Mouse (Mus musculus): ENCODE measurements at regions not wholly inside any gene's neighbourhood (a gene's known extent, or its start where the extent isn't known, plus 50 kb on each side); places are given as distances from the start of the nearest gene placed in this dataset.
"Not testable (repeated sequence)": the region's sequence is repeated elsewhere in the genome, so short reads cannot be mapped to it uniquely, and the experiment has no call there.

- no peak overlapping the region for H3K9ac ChIP-seq
- H3K4me2 ChIP-seq (replicated peaks): no peak overlapping the region
- no peaks in the 10 kb centered on the region for H3K9me3 ChIP-seq (replicated peaks)
- H3K27me3 ChIP-seq: no peaks in the 10 kb centered on the region
- H3K27ac ChIP-seq: no peak overlapping the region
- H3K4me3 ChIP-seq: no peak overlapping the region
- H3K36me3 ChIP-seq: no peaks in the 10 kb centered on the region
- WGBS: 87% methylated on average over 1 of the region's 1 CpGs
- ATAC-seq (ENCODE audit: low FRiP score): no peak
- no peaks in the 10 kb centered on the region for H3K4me1 ChIP-seq
Measured at GRCm38 (mm10) chr6:68750451-68750850, 1214.9 kb upstream of the Tacstd2 start.

- Histone ChIP-seq H3K27ac (no peak overlapping the region), H3K9me3 (replicated peaks) (no peaks in the 10 kb centered on the region), H3K4me1 (no peaks in the 10 kb centered on the region), H3K4me2 (replicated peaks) (no peak overlapping the region), H3K36me3 (no peaks in the 10 kb centered on the region), H3K9ac (no peak overlapping the region), H3K4me3 (no peak overlapping the region), H3K27me3 (no peaks in the 10 kb centered on the region)
- WGBS: 84% methylated on average over 3 of the region's 3 CpGs
- ATAC-seq (ENCODE audit: low FRiP score): no peak
Measured at GRCm38 (mm10) chr6:68749699-68750098, 1214.1 kb upstream of the Tacstd2 start.

DNA sequence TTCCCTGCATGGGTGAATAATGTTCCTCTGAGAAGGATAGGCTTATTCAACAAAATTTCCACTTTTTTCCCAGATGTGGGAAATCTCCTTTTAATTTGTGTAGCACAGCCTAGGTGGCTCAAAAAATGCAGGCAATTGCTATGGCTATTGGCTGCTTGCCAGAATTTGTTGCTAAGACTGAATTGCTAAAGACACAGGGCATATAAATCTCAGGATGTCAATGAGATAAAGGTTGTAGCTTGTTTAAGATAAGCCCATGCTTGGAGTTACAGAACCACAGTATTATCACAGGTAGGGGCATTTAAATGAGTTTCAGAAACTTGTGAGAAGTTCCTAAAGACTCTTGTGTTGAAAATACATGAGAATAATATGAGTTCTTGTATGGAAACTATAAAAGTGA lies 1203.0 kb upstream of the Tacstd2 start:
- Histone ChIP-seq H3K27me3 (no peaks in the 10 kb centered on the region), H3K9me3 (replicated peaks) (no peaks in the 10 kb centered on the region)

GRCm38 (mm10) chr6:68736647-68737046 lies 1201.1 kb upstream of the Tacstd2 start:
- no peak overlapping the region for H3K27ac ChIP-seq
- no peak overlapping the region for H3K4me3 ChIP-seq
- H3K36me3 ChIP-seq: no peaks in the 10 kb centered on the region
- H3K27me3 ChIP-seq: no peaks in the 10 kb centered on the region
- no peaks in the 10 kb centered on the region for H3K9me3 ChIP-seq (replicated peaks)
- 91% methylated on average over 3 of the region's 3 CpGs for WGBS
- no peak overlapping the region for H3K4me2 ChIP-seq (replicated peaks)
- no peaks in the 10 kb centered on the region for H3K4me1 ChIP-seq
- no peak for ATAC-seq (ENCODE audit: low FRiP score)
- no peak overlapping the region for H3K9ac ChIP-seq

More for the DNA sequence above, 1203.0 kb upstream of the Tacstd2 start:
- H3K4me3 ChIP-seq: no peak overlapping the region
- no peak overlapping the region for H3K4me2 ChIP-seq (replicated peaks)
- ATAC-seq (ENCODE audit: low FRiP score): no peak
- no peak overlapping the region for H3K9ac ChIP-seq
- H3K36me3 ChIP-seq: no peaks in the 10 kb centered on the region
- no peak overlapping the region for H3K27ac ChIP-seq
- no peaks in the 10 kb centered on the region for H3K4me1 ChIP-seq

DNA sequence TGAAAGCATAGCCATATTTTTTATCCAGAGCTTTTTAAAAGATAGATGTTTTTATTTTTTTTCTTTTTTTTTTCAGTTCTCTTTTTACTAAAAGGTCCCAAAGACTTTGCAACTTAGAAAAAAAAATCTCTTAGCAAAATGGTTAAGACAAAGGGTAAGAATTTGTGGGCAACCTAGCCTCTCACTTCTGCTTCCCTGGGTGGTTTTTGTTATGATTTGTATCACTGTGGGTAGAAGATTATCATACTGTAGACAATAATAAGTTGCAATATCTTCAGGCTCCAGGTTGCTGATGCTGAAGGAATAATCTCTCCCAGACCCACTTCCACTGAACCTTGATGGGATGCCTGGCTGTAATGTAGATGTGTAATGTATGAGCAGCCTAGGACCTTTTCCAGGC lies 1200.5 kb upstream of the Tacstd2 start:
- ATAC-seq (ENCODE audit: low FRiP score): no peak
- Histone ChIP-seq H3K36me3 (no peaks in the 10 kb centered on the region), H3K4me2 (replicated peaks) (no peak overlapping the region), H3K9me3 (replicated peaks) (no peaks in the 10 kb centered on the region), H3K9ac (no peak overlapping the region), H3K4me3 (no peak overlapping the region), H3K27me3 (no peaks in the 10 kb centered on the region), H3K27ac (no peak overlapping the region), H3K4me1 (no peaks in the 10 kb centered on the region)

- 82% methylated on average over 1 of the region's 1 CpGs for WGBS
- H3K4me2 ChIP-seq (replicated peaks); H3K9ac ChIP-seq; ATAC-seq (ENCODE audit: low FRiP score); H3K36me3 ChIP-seq; H3K4me1 ChIP-seq; H3K27ac ChIP-seq; H3K9me3 ChIP-seq (replicated peaks); H3K4me3 ChIP-seq; H3K27me3 ChIP-seq: not testable (repeated sequence)
Measured at GRCm38 (mm10) chr6:68711084-68711483, 1175.5 kb upstream of the Tacstd2 start.

- not testable (repeated sequence) for H3K27me3 ChIP-seq; H3K4me2 ChIP-seq (replicated peaks); ATAC-seq (ENCODE audit: low FRiP score); H3K9me3 ChIP-seq (replicated peaks); H3K36me3 ChIP-seq; H3K27ac ChIP-seq; H3K4me1 ChIP-seq; H3K4me3 ChIP-seq; H3K9ac ChIP-seq
Measured at GRCm38 (mm10) chr6:68704291-68704800, 1168.8 kb upstream of the Tacstd2 start.

DNA sequence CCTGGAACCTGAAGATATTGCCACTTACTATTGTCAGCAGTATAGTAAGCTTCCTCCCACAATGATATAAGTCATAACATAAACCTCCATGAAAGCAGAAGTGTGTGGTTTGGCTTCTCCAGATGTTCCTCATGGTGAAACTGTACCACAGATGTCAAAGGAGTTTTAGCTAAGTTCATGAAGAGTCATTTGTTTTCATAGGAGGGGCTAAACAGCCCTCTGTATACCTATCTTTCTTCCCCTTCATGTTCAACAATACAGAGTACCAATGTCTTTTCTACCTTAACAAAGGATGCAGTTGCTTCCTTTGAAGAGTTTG lies 1145.2 kb upstream of the Tacstd2 start:
- not testable (repeated sequence) for H3K4me2 ChIP-seq (replicated peaks); H3K9me3 ChIP-seq (replicated peaks); H3K36me3 ChIP-seq; H3K27ac ChIP-seq; ATAC-seq (ENCODE audit: low FRiP score); H3K9ac ChIP-seq; H3K27me3 ChIP-seq; H3K4me3 ChIP-seq; H3K4me1 ChIP-seq

DNA sequence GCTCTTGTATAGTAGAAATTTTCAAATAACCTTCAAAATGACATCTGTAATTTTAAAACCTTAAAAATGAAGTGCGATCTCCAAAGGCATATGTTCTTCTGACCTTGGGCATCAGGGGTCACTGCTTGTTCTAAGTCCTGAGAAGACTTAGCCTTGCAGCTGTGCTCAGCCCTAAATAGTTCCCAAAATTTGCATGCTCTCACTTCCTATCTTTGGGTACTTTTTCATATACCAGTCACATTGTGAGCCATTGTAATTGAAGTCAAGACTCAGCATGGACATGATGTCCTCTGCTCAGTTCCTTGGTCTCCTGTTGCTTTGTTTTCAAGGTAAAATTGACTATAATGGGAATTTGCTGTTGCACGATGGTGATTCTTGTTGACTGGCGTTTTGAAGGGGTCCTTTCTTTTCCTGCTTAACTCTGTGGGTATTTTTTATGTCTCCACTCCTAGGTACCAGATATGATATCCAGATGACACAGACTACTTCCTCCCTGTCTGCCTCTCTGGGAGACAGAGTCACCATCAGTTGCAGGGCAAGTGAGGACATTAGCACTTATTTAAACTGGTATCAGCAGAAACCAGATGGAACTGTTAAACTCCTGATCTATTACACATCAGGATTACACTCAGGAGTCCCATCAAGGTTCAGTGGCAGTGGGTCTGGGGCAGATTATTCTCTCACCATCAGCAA lies 1144.6 kb upstream of the Tacstd2 start:
- H3K36me3 ChIP-seq: no peaks in the 10 kb centered on the region
- no peak overlapping the region for H3K9ac ChIP-seq
- H3K4me3 ChIP-seq: no peak overlapping the region
- no peak overlapping the region for H3K27ac ChIP-seq
- no peak for ATAC-seq (ENCODE audit: low FRiP score)
- H3K4me1 ChIP-seq: no peaks in the 10 kb centered on the region
- no peaks in the 10 kb centered on the region for H3K9me3 ChIP-seq (replicated peaks)
- WGBS: 82% methylated on average over 3 of the region's 3 CpGs
- no peaks in the 10 kb centered on the region for H3K27me3 ChIP-seq
- H3K4me2 ChIP-seq (replicated peaks): no peak overlapping the region

DNA sequence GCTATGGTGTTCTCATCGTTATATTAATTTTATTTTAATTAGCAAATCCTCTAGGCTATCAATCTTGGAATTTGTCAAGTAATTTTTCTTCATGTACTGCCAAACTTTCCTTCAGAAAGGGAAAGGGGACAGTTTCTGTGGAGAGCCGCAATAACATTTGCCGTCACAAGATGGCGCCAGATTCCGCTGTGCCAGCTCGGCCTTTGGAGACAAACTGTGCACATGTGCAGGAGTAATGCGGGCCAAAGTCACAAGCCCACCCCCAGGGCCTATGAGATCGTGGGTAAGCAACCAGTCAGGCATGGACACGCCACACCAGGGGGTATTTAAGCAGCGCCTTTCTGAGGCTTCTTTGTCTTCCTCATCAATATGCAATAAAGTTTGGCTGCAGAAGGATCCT lies 1132.8 kb upstream of the Tacstd2 start:
- H3K4me1 ChIP-seq; H3K36me3 ChIP-seq; H3K27me3 ChIP-seq; H3K4me3 ChIP-seq; H3K9ac ChIP-seq; H3K27ac ChIP-seq; H3K9me3 ChIP-seq (replicated peaks): not testable (repeated sequence)
- peak overlapping the region; percentile 27; the same call in 1 of the 2 replicates for H3K4me2 ChIP-seq (replicated peaks)
- ATAC-seq (ENCODE audit: low FRiP score): peak; percentile 73; the same call in 1 of the 2 replicates
- WGBS: under 1% methylated on average over 10 of the region's 10 CpGs

DNA sequence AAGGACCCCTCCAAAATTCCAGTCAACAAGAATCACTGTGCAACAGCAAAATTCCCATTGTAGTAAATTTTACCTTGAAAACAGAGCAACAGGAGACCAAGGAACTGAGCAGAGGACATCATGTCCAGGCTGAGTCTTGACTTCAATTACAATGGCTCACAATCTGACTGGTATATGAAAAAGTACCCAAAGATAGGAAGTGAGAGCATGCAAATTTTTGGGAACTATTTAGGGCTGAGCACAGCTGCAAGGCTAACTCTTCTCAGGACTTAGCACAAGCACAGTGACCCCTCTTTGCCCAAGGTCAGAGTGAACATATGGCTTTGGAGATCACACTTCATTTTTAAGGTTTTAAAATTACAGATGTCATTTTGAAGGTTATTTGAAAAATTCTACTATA lies 1096.7 kb upstream of the Tacstd2 start:
- not testable (repeated sequence) for ATAC-seq (ENCODE audit: low FRiP score); H3K4me1 ChIP-seq; H3K4me3 ChIP-seq; H3K27ac ChIP-seq; H3K9ac ChIP-seq; H3K36me3 ChIP-seq; H3K27me3 ChIP-seq; H3K4me2 ChIP-seq (replicated peaks); H3K9me3 ChIP-seq (replicated peaks)

GRCm38 (mm10) chr6:68631787-68632186 lies 1096.2 kb upstream of the Tacstd2 start:
- Histone ChIP-seq H3K4me2 (replicated peaks) (no peak overlapping the region), H3K9ac (no peak overlapping the region), H3K4me1 (no peaks in the 10 kb centered on the region), H3K27me3 (no peaks in the 10 kb centered on the region), H3K27ac (no peak overlapping the region), H3K36me3 (no peaks in the 10 kb centered on the region), H3K4me3 (no peak overlapping the region), H3K9me3 (replicated peaks) (peaks cover 4% of the 10 kb centered on the region; the same call in 1 of the 2 replicates)
- ATAC-seq (ENCODE audit: low FRiP score): no peak
- WGBS: 63% methylated on average over 1 of the region's 1 CpGs

DNA sequence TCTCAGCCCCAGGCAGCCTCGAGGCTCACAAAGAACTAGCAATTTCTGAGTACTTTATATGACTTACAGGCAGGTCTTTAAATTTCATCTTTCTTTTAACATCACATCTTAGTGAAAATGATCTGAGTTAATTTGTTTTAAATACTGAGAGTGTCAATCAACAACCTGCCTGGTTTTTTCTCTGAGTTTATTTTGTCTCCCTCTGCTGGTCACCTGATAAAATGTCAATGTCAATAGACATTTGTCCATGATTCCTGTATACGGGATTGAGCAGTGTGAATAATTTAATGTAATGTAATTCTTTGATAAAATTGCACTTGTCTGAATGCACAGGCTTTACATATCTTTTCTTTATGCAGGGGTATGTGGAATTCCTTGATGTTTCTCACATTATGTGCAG lies 1070.4 kb upstream of the Tacstd2 start:
- Histone ChIP-seq H3K4me1 (no peaks in the 10 kb centered on the region), H3K36me3 (no peaks in the 10 kb centered on the region), H3K4me3 (no peak overlapping the region), H3K27me3 (no peaks in the 10 kb centered on the region), H3K9me3 (replicated peaks) (no peaks in the 10 kb centered on the region), H3K4me2 (replicated peaks) (no peak overlapping the region), H3K9ac (no peak overlapping the region), H3K27ac (no peak overlapping the region)
- no peak for ATAC-seq (ENCODE audit: low FRiP score)
- 74% methylated on average over 2 of the region's 2 CpGs for WGBS
